Mouse (Mus musculus) c-Kit-positive CD71-positive TER-119-positive erythroid progenitor cells, embryonic 14.5 days (primary cell): ENCODE measurements around the gene Tas1r2.

Source experiments
- DNase-seq: peaks from one replicate; pipeline ENCODE4 v3.0.0-alpha.2; 2013; ENCODE audit warnings: low spot score

Gene Tas1r2

GRCm38 (mm10) chr4:139653238-139653637 lies at the start of gene Tas1r2:
Tas1r2 (plus strand) TSS chr4:139653538.
- no peak for DNase-seq

DNA sequence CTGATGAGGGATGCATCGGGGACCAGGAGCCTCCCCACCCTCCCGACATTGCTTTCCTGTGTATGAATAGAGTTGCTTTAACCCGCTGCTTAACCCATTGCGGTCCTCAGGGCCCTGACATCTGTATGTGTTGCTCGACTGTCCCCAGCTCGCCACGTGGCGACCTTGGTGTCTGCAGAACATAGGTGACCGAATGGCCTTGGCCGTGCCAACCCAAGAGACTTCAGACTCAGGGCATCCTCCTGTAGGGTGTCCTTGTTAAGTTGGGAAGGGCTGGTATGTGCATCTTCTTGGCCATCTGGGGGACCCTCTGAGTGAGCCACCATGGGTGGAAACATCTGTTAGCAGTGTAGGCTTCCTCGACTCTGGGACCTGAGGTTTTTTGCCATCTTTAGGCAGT lies 48.1 kb upstream of the Tas1r2 start:
- DNase-seq: no peak

GRCm38 (mm10) chr4:139606732-139607131 lies 46.6 kb upstream of the Tas1r2 start:
- DNase-seq: no peak

DNA sequence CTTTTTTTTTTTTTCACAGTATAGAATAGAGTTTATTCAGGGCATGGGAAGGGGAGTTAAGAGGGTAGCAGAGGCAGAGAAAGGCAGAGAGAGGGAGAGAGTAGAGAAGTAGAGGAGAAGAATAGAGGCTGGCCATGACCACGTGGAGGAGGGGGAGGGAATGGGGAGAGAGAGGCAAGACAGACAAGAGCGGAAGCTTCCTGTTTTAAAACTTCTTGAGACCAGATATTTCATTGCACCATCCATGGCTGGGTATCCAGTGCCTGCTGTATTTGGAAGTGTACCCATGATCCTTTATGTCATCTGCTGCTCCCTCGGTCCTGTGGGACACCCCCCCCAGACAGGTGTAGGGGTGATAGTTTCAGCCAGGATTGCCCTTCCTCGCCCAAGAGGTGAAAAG lies 44.4 kb upstream of the Tas1r2 start:
- DNase-seq: no peak

DNA sequence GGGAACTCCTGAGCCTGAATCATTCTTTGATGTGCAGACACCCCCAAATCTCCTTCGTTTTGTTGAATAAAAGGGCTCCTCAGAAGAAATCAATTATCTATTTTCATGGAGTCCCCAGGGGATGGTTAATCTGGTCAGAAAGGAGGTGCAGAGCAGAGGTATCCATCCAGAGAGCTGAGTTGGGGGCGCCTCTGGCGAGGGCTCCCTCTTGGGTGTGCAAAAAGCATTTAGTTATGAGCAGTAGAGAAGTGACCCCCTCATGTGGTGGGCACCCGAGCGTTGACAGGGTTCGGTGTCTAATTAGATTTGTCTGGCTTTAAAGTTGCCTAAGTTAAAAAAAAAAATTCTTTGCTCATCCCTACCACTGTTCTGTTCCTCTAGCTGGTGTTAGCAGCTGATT lies 42.4 kb upstream of the Tas1r2 start:
- DNase-seq: no peak

DNA sequence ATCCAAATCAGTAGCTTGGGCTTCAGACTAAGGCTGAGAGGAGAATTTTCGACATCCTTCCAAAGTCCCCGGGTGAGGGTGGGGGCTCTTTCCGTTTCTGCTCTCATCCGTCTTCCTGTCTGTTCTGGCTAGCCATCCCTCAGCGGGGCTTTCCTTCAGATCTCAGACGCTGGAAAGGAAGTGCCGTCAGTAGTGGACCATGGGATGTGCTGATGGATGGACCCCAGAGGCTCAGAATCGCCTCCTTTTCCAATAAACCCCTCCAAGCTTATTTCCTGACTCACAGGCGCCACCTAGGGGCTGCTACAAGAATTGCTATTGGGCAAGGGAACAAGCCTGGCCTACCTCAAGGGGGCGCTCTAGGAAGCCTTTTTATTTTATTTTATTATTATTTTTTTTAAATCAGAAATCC lies 41.8 kb upstream of the Tas1r2 start:
- peak; percentile 67 for DNase-seq

- DNase-seq: no peak
These were observed 38.6 kb upstream of the Tas1r2 start for GRCm38 (mm10) chr4:139614524-139615260.

DNA sequence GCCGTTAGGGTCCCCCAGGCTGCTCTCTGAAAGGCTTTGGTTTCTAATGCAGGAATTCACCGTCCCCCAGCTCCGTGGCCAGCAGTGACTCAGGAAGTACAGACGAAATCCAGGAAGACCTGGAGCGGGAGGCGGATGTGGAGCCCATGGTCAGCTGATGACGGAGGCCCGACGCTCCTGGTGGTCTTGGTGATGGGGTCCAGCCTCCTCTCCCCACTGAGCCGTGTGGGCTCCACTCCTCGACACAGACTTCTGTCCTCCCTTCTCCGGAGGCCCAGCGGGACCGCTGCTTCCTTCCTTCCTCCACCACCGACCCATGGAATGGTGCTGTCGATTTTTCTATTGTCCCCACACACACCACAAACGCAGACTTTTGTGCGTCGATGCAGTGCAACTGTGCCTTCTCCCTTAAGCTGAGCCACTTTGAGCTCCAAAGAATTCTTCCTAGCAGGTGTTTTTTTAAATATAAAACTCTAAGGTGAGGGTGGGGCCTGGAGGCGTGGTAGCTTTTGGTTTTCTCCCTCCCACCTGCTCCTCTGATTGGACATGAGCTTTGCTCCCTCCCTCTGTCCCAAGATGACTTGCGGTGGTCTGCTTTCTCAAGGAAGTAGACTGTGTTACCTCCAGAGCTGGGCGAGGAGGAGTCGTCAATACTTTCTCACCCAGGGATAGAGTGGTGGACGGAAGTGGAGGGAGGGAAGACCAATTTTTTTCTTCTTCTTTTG lies 36.9 kb upstream of the Tas1r2 start:
- DNase-seq: peak; percentile 79

GRCm38 (mm10) chr4:139617001-139617364 lies 36.4 kb upstream of the Tas1r2 start:
- DNase-seq: no peak

GRCm38 (mm10) chr4:139619765-139620164 lies 33.6 kb upstream of the Tas1r2 start:
- DNase-seq: no peak

DNA sequence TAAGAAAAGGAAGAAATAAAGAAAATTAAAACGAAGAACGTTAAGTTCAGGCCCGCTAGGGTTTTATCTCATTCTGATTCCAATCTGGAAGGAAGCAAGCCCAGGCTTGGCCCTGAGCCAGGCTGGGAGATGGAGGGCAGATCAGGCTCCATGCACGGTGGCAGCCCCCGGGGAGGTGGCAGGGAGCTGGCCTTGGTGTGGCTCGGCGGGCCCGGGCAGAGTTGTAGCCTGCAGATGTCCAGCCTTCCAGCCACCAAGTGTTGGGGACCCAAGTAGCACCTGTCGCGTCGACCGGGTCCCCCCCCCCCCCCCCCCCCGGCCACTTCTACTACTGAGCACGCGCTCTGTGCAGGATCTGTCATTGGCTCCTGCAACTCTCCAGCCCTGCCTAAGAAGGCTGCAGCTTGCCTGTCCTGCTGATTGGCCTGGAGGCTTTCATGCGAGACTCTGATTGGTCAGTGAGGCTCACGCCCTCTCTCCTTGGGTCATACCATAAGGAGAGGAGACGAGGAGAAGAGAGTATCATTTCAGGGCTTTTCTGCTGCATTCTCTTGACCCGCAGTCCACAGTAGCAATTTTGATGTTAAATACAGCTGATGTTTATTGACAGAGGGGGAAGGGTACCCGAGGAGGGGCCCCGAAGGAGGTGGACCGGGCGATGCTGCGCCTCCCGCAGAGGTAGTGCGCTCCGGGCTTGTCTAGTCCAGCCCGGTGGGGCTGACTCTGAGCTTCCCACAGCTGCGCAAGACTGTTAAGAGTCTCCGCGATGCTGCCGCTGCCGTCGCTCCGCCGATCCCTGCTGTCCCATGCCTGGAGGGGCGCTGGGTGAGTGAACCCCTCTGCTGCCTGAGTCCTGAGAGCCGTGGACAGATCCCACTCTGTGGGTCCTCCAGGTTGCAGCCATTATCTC lies 30.7 kb upstream of the Tas1r2 start, which contains the start of gene Aldh4a1:
Gene Aldh4a1 (plus strand): TSS at position 494 of the 910 bp plus-strand sequence.
- DNase-seq: peak; percentile 93

GRCm38 (mm10) chr4:139623434-139624115 lies 29.8 kb upstream of the Tas1r2 start:
- DNase-seq: no peak

- no peak for DNase-seq
These were observed 29.2 kb upstream of the Tas1r2 start for GRCm38 (mm10) chr4:139624116-139624489.

DNA sequence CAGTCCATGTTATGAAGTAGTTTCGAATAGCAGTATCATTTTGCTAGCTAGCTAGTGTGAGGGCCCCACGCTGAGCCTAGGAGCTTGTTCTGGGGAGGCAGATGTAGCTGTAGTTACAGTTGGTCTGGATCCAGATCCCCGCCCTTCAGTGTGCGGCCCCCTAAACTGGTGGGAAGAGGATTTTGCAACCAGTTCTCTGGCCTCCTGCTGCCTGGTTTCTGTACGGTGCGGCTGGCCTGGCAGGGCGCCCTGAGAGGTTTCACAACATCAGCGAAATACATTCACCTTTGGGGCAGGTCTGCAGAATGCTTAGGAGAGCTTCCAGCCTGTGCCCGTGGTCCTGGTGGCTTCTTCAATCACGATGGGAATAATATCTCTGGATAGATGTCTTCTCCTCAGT lies 28.6 kb upstream of the Tas1r2 start:
- no peak for DNase-seq

DNA sequence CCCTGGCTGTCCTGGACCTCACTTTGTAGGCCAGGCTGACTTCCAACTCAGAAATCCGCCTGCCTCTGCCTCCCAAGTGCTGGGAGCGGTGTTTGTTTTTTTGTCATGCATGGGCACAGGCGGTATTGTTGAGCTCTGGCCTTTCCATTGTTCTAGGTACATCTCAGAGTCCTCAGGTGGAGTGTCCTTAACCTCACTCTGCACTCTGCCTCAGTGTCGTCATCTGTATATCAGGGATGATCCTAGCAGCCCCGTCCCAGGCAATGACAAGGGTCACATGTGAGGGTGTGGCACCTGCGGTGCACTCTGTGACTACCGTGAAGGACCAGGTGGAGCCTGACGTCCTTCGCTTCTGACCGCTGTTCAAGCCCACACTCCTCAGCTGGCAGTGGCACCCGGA lies 26.0 kb upstream of the Tas1r2 start:
- DNase-seq: no peak

DNA sequence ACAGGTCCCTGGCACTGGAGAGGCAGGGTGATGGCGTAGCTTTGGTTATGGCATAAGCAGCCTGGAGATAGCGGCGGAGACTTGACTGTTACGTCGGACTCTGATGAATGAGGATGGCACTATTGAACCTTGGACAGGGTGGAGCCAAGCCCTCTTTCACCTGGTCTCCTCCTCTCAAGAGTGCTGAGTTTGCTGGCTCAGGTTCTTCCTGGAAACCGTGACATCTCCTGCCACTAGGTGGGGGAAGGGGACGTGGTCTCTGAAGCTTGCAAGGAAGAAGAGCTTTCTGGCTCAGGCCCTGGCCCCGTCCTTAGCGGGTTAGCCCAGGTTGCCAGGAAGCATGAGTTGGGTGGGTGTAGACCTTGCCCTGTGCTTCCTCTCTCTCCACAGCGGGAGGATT lies 23.2 kb upstream of the Tas1r2 start:
- DNase-seq: no peak

DNA sequence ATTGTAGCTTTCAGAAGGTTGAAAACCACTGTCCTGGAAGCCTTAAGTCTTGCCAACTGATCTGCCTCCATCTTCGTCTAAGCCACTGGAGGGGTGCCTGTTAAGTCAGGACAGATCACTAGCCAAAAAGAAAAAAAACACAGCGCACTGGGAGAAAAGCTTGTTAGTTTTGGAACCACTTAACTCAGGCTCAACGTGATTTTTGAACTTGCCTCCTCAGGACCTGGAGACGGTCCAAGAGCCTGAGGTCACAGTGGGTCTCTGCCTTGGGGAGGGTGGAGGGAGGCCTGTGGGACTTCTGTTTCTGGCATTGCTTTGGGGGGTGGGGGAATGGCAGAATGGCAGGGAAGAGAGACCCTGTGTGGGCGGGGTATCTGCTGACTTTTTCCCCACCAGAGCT lies 22.2 kb upstream of the Tas1r2 start:
- DNase-seq: no peak

- DNase-seq: no peak
These were observed 21.6 kb upstream of the Tas1r2 start for GRCm38 (mm10) chr4:139631569-139632253.

- DNase-seq: no peak
These were observed 21.1 kb upstream of the Tas1r2 start for GRCm38 (mm10) chr4:139632254-139632580.

GRCm38 (mm10) chr4:139636373-139636772 lies 17.0 kb upstream of the Tas1r2 start:
- peak; percentile 46 for DNase-seq

DNA sequence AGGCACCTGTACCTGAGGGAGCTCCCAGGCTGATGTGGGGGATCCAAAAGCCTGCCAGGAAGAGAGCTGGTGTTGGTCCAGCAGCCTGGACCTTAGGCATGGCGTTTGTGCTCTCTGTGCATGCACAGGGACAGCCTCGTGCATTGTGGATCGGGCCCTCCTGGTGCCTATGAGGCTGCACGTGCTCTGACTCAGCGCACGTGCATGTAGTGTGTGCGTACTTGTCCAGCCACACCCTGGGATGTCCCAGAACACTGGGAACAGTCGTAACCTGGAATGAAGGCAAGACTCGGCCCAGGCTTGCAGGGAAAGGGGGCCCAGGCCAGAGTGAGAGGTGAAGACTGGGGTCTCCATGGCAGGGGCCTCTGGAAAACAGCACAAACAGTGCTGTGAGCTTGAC lies 15.5 kb upstream of the Tas1r2 start:
- no peak for DNase-seq

GRCm38 (mm10) chr4:139638356-139638755 lies 15.0 kb upstream of the Tas1r2 start:
- no peak for DNase-seq
